Mouse (Mus musculus) kidney, adult 10 weeks (tissue): Measurements from ENCODE around the gene Yrdc. TPM values are rescaled to one million over a fixed set of nuclear protein-coding genes. Genes with fewer than 3 reads are reported as not detected.

Experiments
- polyA plus RNA-seq: library from polyadenylated mRNA; stranded (reverse); fragments of 350-450 nt; fragmentation: Illumina TruSeq; extraction: RNeasy Lipid Tissue Mini Kit (QIAGEN cat#74804); gene quantifications from one replicate; pipeline ENCODE4 v1.2.3, GENCODE M21; 2014; ENCODE audit warnings: low read depth, low replicate concordance

The Yrdc gene
- 19.3 TPM for polyA plus RNA-seq

GRCm38 (mm10) chr4:124850261-124850913 lies at the start of gene Yrdc:
TSS of gene Yrdc (plus strand) at chr4:124850679.

GRCm38 (mm10) chr4:124801552-124802308 lies 48.7 kb upstream of the Yrdc start, which contains the start of gene Mtf1:
TSS of gene Mtf1 (plus strand) at chr4:124802104.

GRCm38 (mm10) chr4:124850933-124851658 lies 617 bp downstream of the Yrdc start, which contains the start of gene 1110065P20Rik:
TSS of gene 1110065P20Rik (minus strand) at chr4:124851196.

GRCm38 (mm10) chr4:124861283-124862188 lies 11.1 kb downstream of the Yrdc start, which contains the start of gene Maneal:
TSS of gene Maneal (minus strand) at chr4:124862171.

GRCm38 (mm10) chr4:124880599-124880998 lies 30.1 kb downstream of the Yrdc start, which contains the start of gene Epha10:
TSS of gene Epha10 (plus strand) at chr4:124880899.

Other genes with a start within 250 kb of the Yrdc start
- not detected for gene 3100002H09Rik, start 239.9 kb upstream of the Yrdc start, polyA plus RNA-seq
- not detected for gene Pou3f1, start 193.9 kb upstream of the Yrdc start, polyA plus RNA-seq
- 46.5 TPM for gene Utp11, start 157.1 kb upstream of the Yrdc start, polyA plus RNA-seq
- gene Fhl3, start 150.0 kb upstream of the Yrdc start, polyA plus RNA-seq, result 0.28 TPM
- gene Sf3a3, start 135.9 kb upstream of the Yrdc start, polyA plus RNA-seq, result 31.2 TPM
- gene Inpp5b, start 108.8 kb upstream of the Yrdc start, polyA plus RNA-seq, result 31.6 TPM
- gene Mtf1, start 48.6 kb upstream of the Yrdc start, polyA plus RNA-seq, result 12.0 TPM
- gene 1110065P20Rik, start 517 bp downstream of the Yrdc start, polyA plus RNA-seq, result 1.7 TPM
- gene Maneal, start 11.5 kb downstream of the Yrdc start, polyA plus RNA-seq, result not detected
- not detected for gene Epha10, start 30.2 kb downstream of the Yrdc start, polyA plus RNA-seq
- 5.0 TPM for gene 9930104L06Rik, start 86.4 kb downstream of the Yrdc start, polyA plus RNA-seq
- 1.3 TPM for gene Cdca8, start 88.6 kb downstream of the Yrdc start, polyA plus RNA-seq
- gene Rspo1, start 135.8 kb downstream of the Yrdc start, polyA plus RNA-seq, result 0.57 TPM
- gene Gnl2, start 165.9 kb downstream of the Yrdc start, polyA plus RNA-seq, result 44.1 TPM
- gene Dnali1, start 215.0 kb downstream of the Yrdc start, polyA plus RNA-seq, result 0.20 TPM
- gene Snip1, start 216.0 kb downstream of the Yrdc start, polyA plus RNA-seq, result 12.6 TPM
- 14.2 TPM for gene Meaf6, start 234.5 kb downstream of the Yrdc start, polyA plus RNA-seq